Mouse (Mus musculus) brain, embryonic 14.5 days (tissue): ENCODE data around the gene Sptssa.

Source experiments
- CTCF ChIP-seq: fragments of 200-500 bp; IDR thresholded peaks from 2 replicates; pipeline ENCODE4 v1.5.1; 2012; ENCODE audit warnings: inconsistent platforms, mild to moderate bottlenecking, moderate library complexity, borderline replicate concordance; ENCODE audit not compliant: insufficient read depth, insufficient read length; ENCODE audit errors: extremely low read depth
- POLR2A ChIP-seq: fragments of 200-500 bp; IDR thresholded peaks from 2 replicates; pipeline ENCODE4 v1.6.1; 2012; ENCODE audit warnings: mild to moderate bottlenecking, inconsistent platforms, borderline replicate concordance; ENCODE audit not compliant: poor library complexity, insufficient read depth, insufficient read length, severe bottlenecking; ENCODE audit errors: extremely low read depth

DNA sequence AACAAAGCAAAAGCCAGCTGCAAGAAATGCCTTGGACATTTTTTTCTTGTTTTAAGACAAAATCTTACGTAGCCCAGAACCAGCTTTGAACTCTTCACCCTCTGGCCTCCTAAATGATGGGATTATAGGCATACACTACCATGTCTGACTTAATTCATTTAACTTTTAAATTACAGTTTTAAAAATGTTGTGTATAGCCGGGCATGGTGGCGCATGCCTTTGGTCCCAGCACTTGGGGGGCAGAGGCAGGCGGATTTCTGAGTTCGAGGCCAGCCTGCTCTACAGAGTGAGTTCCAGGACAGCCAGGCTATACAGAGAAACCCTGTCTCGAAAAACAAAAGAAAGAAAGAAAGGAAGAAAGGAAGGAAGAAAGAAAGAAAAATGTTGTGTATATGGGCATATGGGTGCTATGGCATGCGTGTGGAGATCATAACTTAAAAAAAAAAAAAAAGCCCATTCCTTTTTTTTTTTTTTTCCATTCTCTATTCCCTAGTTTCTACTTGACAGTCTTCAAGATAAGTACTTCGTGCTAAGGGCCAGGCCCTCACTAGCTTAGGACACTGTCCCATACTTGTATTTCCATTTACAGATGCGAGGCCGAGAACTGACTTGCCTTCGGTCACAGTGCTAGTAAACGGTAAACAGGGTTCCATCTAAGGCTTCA lies 38.6 kb upstream of the Sptssa start:
- no peak for TF ChIP-seq POLR2A
- no peak for TF ChIP-seq CTCF
